Mouse (Mus musculus) neural tube, embryonic 11.5 days (tissue): Measurements from ENCODE around the gene Ndufaf8. TPM values are rescaled to one million over a fixed set of nuclear protein-coding genes. Genes with fewer than 3 reads are reported as not detected.
A peak's percentile ranks its signal among the peaks of the same experiment; 100 is the strongest.

ENCODE experiments used
- ATAC-seq: fragments of 200-750 bp; cut with Nextera tagmentation; 2 replicates; pipeline ENCODE4 v1.8.0; 2017; ENCODE audit warnings: moderate number of reproducible peaks, mild to moderate bottlenecking, moderate TSS enrichment, moderate library complexity; ENCODE audit not compliant: insufficient read depth, low FRiP score, low TSS enrichment
- DNase-seq: peaks from one replicate; pipeline ENCODE4 v3.0.0-alpha.2; 2015; ENCODE audit warnings: low spot score
- H3K27ac ChIP-seq: fragments of 300-500 bp; sonication (generic); 2 replicates; pipeline ENCODE4 v1.5.1; 2014; ENCODE audit warnings: low read depth, mild to moderate bottlenecking, low read length
- H3K27me3 ChIP-seq: fragments of 300-500 bp; sonication (generic); 2 replicates; pipeline ENCODE4 v1.6.1; 2014; ENCODE audit warnings: mild to moderate bottlenecking, low read length, mixed read lengths; ENCODE audit not compliant: control insufficient read depth, insufficient read depth
- H3K36me3 ChIP-seq: fragments of 300-500 bp; sonication (generic); 2 replicates; pipeline ENCODE4 v1.6.1; 2014; ENCODE audit warnings: mild to moderate bottlenecking, low read length, moderate library complexity, mixed read lengths; ENCODE audit not compliant: control insufficient read depth, insufficient read depth
- H3K4me1 ChIP-seq: fragments of 300-500 bp; sonication (generic); 2 replicates; pipeline ENCODE4 v1.6.1; 2014; ENCODE audit warnings: low read length, mixed read lengths; ENCODE audit not compliant: control insufficient read depth, insufficient read depth
- H3K4me2 ChIP-seq: fragments of 300-500 bp; sonication (generic); 2 replicates; pipeline ENCODE4 v1.6.1; 2014; ENCODE audit warnings: low read depth, mild to moderate bottlenecking, moderate library complexity
- H3K4me3 ChIP-seq: fragments of 300-500 bp; sonication (generic); 2 replicates; pipeline ENCODE4 v1.5.1; 2014; ENCODE audit warnings: low read depth, low read length
- H3K9ac ChIP-seq: fragments of 300-500 bp; sonication (generic); 2 replicates; pipeline ENCODE4 v1.6.1; 2014; ENCODE audit warnings: mild to moderate bottlenecking, low read length
- H3K9me3 ChIP-seq: fragments of 300-500 bp; sonication (generic); 2 replicates; pipeline ENCODE4 v1.6.1; 2016; ENCODE audit warnings: low read length; ENCODE audit not compliant: control insufficient read depth
- WGBS: fragments of 180-500 bp; shearing (Covaris S2); extraction: QIAGEN DNeasy Blood & Tissue Kit; methylation state at CpG from one replicate; pipeline ENCODE4 v1.1.7; 2014; 5-methylcytosine and 5-hydroxymethylcytosine counted together
- polyA plus RNA-seq: library from polyadenylated mRNA; unstranded; fragments of >200 nt; fragmentation: Nextera tagmentation; extraction: Ambion mirVana; gene quantifications from 2 replicates; pipeline ENCODE4 v1.2.1, GENCODE M21; 2014

Gene Ndufaf8
- polyA plus RNA-seq = 65.7 and 70.7 TPM in 2 replicates

DNA sequence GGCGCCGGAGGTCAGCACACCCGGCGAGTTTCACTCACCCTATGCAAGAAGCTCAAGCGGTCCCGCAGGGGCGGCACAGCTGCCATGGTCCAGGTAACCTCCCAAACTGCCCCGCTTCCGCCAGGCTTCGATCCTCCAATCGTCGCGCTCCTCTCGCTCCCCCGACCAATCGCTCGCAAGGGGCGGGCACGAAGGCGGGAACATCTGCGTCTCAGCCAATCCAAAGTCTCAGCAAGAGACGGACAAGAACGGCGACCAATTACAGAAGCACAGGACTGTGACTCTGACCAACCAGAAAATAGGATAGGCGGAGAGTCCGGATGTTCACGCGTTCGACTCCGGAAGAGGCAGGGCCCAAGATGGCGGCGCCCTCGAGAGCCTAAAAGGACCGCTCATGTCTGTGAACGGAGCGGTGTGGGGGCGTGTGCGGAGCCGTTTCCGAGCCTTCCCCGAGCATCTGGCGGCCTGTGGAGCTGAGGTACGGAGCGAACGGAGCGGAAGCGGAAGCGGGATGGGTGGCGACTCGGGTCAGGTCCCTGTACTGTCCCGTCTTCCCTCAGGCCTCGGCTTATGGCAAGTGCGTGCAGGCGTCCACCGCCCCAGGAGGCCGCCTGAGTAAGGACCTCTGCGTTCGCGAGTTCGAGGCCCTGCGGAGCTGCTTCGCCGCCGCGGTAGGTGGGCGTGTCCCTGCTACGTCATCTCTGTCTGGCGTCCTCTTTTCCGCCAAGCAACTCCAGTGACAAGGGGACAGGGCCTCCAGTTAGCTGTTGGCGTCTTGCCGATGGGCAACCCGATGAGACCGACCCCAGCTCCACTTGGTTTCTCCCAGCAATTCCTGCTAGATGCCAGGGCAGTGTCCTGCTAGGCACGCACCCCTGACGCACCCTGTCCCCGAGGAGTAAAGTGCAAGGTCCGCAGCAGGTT lies at the start of gene Ndufaf8, which contains the start of gene Tepsin:
TSS of gene Ndufaf8 (plus strand) at position 341 of the 924 bp plus-strand sequence.
TSS of gene Tepsin (minus strand) at position 144 of the 924 bp plus-strand sequence.
- H3K36me3 ChIP-seq = no peaks in the 10 kb centered on the region; the same call in 1 of the 2 replicates
- peak; percentile 97 for DNase-seq
- H3K27me3 ChIP-seq = no peaks in the 10 kb centered on the region
- no peaks in the 10 kb centered on the region for H3K9me3 ChIP-seq
- WGBS = under 1% methylated on average over 77 of the region's 77 CpGs
- ATAC-seq = peak; percentile 98
- H3K4me3 ChIP-seq = peak within 1 kb of the TSS; percentile 84
- peak within 1 kb of the TSS; percentile 91 for H3K27ac ChIP-seq
- peak within 1 kb of the TSS; percentile 78 for H3K4me2 ChIP-seq
- H3K4me1 ChIP-seq = peaks cover 10% of the 10 kb centered on the region
- peak within 1 kb of the TSS; percentile 80 for H3K9ac ChIP-seq

DNA sequence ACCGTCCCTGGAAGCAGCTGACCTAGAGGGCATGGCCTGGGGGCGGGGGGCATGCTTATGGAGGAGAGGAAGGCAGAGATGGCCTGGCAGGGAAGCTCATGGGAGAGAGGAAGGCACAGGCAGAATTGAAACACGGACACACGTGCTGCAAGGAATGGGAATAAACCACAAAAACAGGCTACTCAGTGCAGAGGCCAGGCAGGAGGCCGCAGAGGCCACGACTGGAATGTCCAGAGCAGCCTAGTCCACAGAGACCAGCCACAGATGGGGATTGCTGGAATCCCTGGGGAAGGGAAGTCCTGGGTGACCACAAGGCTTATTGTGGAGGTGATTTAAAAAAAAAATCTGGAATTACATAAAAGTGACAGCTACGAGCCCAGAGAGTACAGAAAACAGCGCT lies 49.7 kb upstream of the Ndufaf8 start:
- DNase-seq = no peak
- Histone ChIP-seq H3K4me1 (peaks cover 10% of the 10 kb centered on the region), H3K9ac (no peak overlapping the region), H3K36me3 (no peaks in the 10 kb centered on the region), H3K27ac (no peak overlapping the region), H3K9me3 (no peaks in the 10 kb centered on the region), H3K4me3 (no peak overlapping the region), H3K4me2 (no peak overlapping the region), H3K27me3 (peaks cover 26% of the 10 kb centered on the region)
- no peak for ATAC-seq
- 78% methylated on average over 8 of the region's 8 CpGs for WGBS

DNA sequence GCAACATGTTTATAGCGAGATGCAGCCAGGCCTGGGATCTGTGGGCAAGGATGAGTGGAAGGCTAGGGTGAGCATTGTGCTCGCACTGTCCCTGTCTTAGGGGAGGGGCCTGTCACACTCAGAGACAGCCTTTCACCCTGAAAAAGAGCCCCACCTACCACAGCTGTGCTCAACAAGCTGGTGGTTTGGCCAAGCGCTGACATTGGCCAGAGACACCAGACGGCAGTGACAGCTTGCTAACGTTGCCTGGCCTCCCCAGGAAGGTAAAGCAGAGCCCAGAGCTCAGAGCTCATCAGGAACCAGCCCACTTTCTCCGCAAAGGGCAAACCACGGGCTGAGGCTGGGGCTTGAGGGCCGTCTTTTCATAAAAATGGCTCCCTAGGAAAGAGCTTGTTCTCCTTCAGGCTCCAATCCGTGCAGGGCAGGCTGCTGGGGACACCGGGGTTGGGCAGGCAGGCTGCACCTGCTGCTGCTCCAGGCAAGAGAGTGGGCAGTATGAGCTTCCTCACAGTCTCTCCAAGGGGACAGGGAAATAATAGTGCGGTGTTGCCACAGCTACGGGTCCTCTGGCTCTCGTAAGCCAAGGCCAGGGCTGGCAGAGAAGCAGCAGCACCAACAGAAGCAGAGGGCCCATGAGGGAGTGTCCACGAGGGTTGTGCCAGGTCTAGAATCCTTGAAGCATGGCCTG lies 47.5 kb upstream of the Ndufaf8 start:
- no peak overlapping the region for H3K4me2 ChIP-seq
- DNase-seq (no peak), ATAC-seq (no peak)
- no peaks in the 10 kb centered on the region for H3K36me3 ChIP-seq
- peaks cover 10% of the 10 kb centered on the region for H3K4me1 ChIP-seq
- H3K27ac ChIP-seq = peak overlapping the region; percentile 39; the same call in 1 of the 2 replicates
- no peaks in the 10 kb centered on the region for H3K9me3 ChIP-seq
- 45% methylated on average over 14 of the region's 14 CpGs for WGBS
- no peak overlapping the region for H3K9ac ChIP-seq
- H3K4me3 ChIP-seq = no peak overlapping the region
- peaks cover 19% of the 10 kb centered on the region for H3K27me3 ChIP-seq

- Histone ChIP-seq H3K4me3 (no peak overlapping the region), H3K9ac (no peak overlapping the region), H3K36me3 (no peaks in the 10 kb centered on the region), H3K4me1 (peaks cover 10% of the 10 kb centered on the region), H3K4me2 (no peak overlapping the region), H3K9me3 (no peaks in the 10 kb centered on the region), H3K27me3 (peaks cover 16% of the 10 kb centered on the region), H3K27ac (no peak overlapping the region)
- WGBS = 80% methylated on average over 9 of the region's 9 CpGs
- ATAC-seq = no peak
- no peak for DNase-seq
These were observed 46.5 kb upstream of the Ndufaf8 start for GRCm38 (mm10) chr11:120052274-120052673.

GRCm38 (mm10) chr11:120053846-120054245 lies 44.9 kb upstream of the Ndufaf8 start:
- no peak overlapping the region for H3K4me2 ChIP-seq
- 90% methylated on average over 4 of the region's 4 CpGs for WGBS
- no peak overlapping the region for H3K9ac ChIP-seq
- peaks cover 2% of the 10 kb centered on the region; the same call in 1 of the 2 replicates for H3K4me1 ChIP-seq
- no peaks in the 10 kb centered on the region for H3K9me3 ChIP-seq
- DNase-seq (no peak), ATAC-seq (no peak)
- H3K27me3 ChIP-seq = peaks cover under 1% of the 10 kb centered on the region
- H3K36me3 ChIP-seq = no peaks in the 10 kb centered on the region
- H3K4me3 ChIP-seq = no peak overlapping the region
- H3K27ac ChIP-seq = no peak overlapping the region

DNA sequence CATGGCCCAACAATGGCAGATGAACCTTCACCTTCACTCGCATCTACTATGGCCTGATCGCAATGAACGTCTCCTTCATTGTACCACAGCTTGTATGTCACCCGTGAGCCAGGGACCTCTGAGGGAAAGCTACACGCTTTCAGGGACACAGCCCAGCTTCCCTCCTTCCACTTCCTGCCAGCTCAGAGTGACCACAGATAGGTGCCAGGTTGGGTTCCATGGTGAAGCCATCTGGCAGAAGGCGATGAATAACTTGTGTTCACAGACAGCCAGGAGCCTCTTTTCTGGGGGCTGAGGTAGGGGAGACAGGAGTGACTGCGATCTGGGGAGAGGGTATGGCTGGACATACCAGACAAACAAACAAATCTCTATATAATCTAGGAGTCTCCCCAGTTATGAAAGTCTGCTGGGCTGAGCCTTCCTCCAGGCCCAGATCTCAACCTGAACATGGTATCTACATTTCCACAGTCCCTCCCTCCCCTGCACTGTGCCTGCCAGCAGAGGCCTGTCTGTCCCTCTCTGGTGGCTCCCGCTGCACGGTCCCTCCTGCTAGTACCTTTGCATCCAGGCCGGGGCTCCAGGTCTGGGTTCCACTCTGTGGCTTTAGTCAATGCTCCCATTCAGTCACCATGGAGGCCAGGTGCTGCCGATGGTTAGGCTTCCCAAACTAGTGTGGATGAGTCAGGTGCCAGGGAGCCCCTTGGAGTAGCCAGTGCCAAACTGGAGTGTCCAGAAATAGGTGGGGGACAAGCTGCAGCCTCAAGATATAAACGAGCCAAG lies 42.6 kb upstream of the Ndufaf8 start:
- H3K4me1 ChIP-seq = peaks cover 2% of the 10 kb centered on the region; the same call in 1 of the 2 replicates
- 86% methylated on average over 12 of the region's 12 CpGs for WGBS
- ATAC-seq = no peak
- no peak overlapping the region for H3K9ac ChIP-seq
- H3K4me3 ChIP-seq = no peak overlapping the region
- H3K27ac ChIP-seq = no peak overlapping the region
- no peaks in the 10 kb centered on the region for H3K36me3 ChIP-seq
- no peaks in the 10 kb centered on the region for H3K27me3 ChIP-seq
- H3K4me2 ChIP-seq = no peak overlapping the region
- no peak for DNase-seq
- no peaks in the 10 kb centered on the region for H3K9me3 ChIP-seq

GRCm38 (mm10) chr11:120060634-120061033 lies 38.1 kb upstream of the Ndufaf8 start:
- WGBS = 81% methylated on average over 8 of the region's 8 CpGs
- ATAC-seq (no peak), DNase-seq (peak; percentile 7)
- Histone ChIP-seq H3K27me3 (no peaks in the 10 kb centered on the region), H3K4me3 (no peak overlapping the region), H3K9ac (no peak overlapping the region), H3K4me2 (no peak overlapping the region), H3K9me3 (no peaks in the 10 kb centered on the region), H3K36me3 (peaks cover 5% of the 10 kb centered on the region; the same call in 1 of the 2 replicates), H3K4me1 (no peaks in the 10 kb centered on the region), H3K27ac (no peak overlapping the region)

DNA sequence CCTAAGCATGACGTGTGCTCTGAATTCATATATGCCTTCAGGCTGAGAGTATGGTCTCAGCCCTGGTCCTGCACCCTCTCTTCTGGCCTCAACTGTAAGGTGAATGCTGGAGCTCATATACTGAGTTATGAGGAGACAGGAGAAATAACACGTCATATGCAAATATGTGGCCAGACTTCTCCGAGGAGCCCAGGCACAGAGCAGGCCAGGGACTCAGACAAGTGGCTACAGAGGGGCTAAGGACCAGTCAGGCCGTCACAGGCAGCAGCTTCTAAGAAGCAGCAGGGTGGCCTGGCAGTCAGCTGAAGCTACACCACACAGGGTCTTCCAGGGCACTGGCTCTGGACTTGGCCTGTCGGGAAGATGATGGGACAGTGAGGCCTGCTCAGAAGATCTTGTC lies 35.4 kb upstream of the Ndufaf8 start:
- no peak overlapping the region for H3K4me2 ChIP-seq
- no peak for DNase-seq
- H3K4me3 ChIP-seq = no peak overlapping the region
- H3K27me3 ChIP-seq = no peaks in the 10 kb centered on the region
- no peak overlapping the region for H3K27ac ChIP-seq
- WGBS = 88% methylated on average over 5 of the region's 5 CpGs
- no peaks in the 10 kb centered on the region for H3K9me3 ChIP-seq
- H3K36me3 ChIP-seq = peaks cover 15% of the 10 kb centered on the region
- H3K4me1 ChIP-seq = no peaks in the 10 kb centered on the region
- no peak for ATAC-seq
- H3K9ac ChIP-seq = no peak overlapping the region
